Mouse (Mus musculus) kidney, adult 11 months (tissue): Measurements from ENCODE around the gene Samhd1.

Experiments used
- DNase-seq: peaks from one replicate; pipeline ENCODE4 v3.0.0; 2022

Samhd1 gene

GRCm38 (mm10) chr2:157095005-157095755 is 39.9 kb downstream of the Samhd1 start:
- DNase-seq = no peak

- no peak for DNase-seq
Measured at GRCm38 (mm10) chr2:157092024-157092423, 43.0 kb downstream of the Samhd1 start.

GRCm38 (mm10) chr2:157087536-157088317 is 47.3 kb downstream of the Samhd1 start:
- no peak for DNase-seq

GRCm38 (mm10) chr2:157086796-157087195 is 48.3 kb downstream of the Samhd1 start, which contains the start of gene Tldc2:
Gene Tldc2 (plus strand): TSS chr2:157087055.
- peak; percentile 40 for DNase-seq

GRCm38 (mm10) chr2:157084831-157085585 is 50.1 kb downstream of the Samhd1 start:
- DNase-seq = no peak

- DNase-seq = no peak
Measured at GRCm38 (mm10) chr2:157081960-157082359, 53.1 kb downstream of the Samhd1 start.

- no peak for DNase-seq
Measured at GRCm38 (mm10) chr2:157081331-157081730, 53.7 kb downstream of the Samhd1 start.

- DNase-seq = no peak
Measured at GRCm38 (mm10) chr2:157079701-157080180, 55.3 kb downstream of the Samhd1 start.

- DNase-seq = peak; percentile 75
Measured at GRCm38 (mm10) chr2:157078793-157079700, 56.0 kb downstream of the Samhd1 start, which contains the start of gene Soga1. Gene Soga1 (minus strand): TSS chr2:157079254.

GRCm38 (mm10) chr2:157078059-157078792 is 56.8 kb downstream of the Samhd1 start:
- DNase-seq = no peak

- DNase-seq = peak; percentile 83
Measured at GRCm38 (mm10) chr2:157077641-157078058, 57.4 kb downstream of the Samhd1 start.

- DNase-seq = no peak
Measured at GRCm38 (mm10) chr2:157077160-157077559, 57.9 kb downstream of the Samhd1 start.

- DNase-seq = no peak
Measured at GRCm38 (mm10) chr2:157076585-157076984, 58.5 kb downstream of the Samhd1 start.

- DNase-seq = no peak
Measured at GRCm38 (mm10) chr2:157075685-157076084, 59.4 kb downstream of the Samhd1 start.

- DNase-seq = no peak
Measured at GRCm38 (mm10) chr2:157075226-157075625, 59.8 kb downstream of the Samhd1 start.

- DNase-seq = no peak
Measured at GRCm38 (mm10) chr2:157074772-157075171, 60.3 kb downstream of the Samhd1 start.

GRCm38 (mm10) chr2:157074186-157074724 is 60.8 kb downstream of the Samhd1 start:
- DNase-seq = no peak

- DNase-seq = no peak
Measured at GRCm38 (mm10) chr2:157073378-157074052, 61.5 kb downstream of the Samhd1 start.

- no peak for DNase-seq
Measured at GRCm38 (mm10) chr2:157072316-157072990, 62.6 kb downstream of the Samhd1 start.

- DNase-seq = no peak
Measured at GRCm38 (mm10) chr2:157071556-157071955, 63.5 kb downstream of the Samhd1 start.
